Mouse (Mus musculus): ENCODE data around the gene Arid5b. TPM values are rescaled to one million over a fixed set of nuclear protein-coding genes. Genes with fewer than 3 reads are reported as not detected.
A peak's percentile ranks its signal among the peaks of the same experiment; 100 is the strongest.

The Arid5b gene
- polyA plus RNA-seq, 1 experiment from 2014 or later: 44.2 TPM

- no peak for ATAC-seq (ENCODE audit: low FRiP score, low read depth)
- Histone ChIP-seq H3K9ac (no peak overlapping the region), H3K4me1 (peaks cover 36% of the 10 kb centered on the region), H3K27ac (no peak overlapping the region), H3K36me3 (peaks cover 42% of the 10 kb centered on the region), H3K27me3 (no peaks in the 10 kb centered on the region), H3K9me3 (no peaks in the 10 kb centered on the region), H3K4me3 (no peak overlapping the region), H3K4me2 (replicated peaks) (no peak overlapping the region)
- 91% methylated on average over 4 of the region's 4 CpGs for WGBS
These were observed 155.1 kb downstream of the Arid5b start for GRCm38 (mm10) chr10:68123446-68123845.

- H3K27me3 ChIP-seq: no peaks in the 10 kb centered on the region
- H3K36me3 ChIP-seq: peaks cover 56% of the 10 kb centered on the region
- no peak overlapping the region for H3K4me2 ChIP-seq (replicated peaks)
- H3K4me3 ChIP-seq: no peak overlapping the region
- WGBS: 81% methylated on average over 4 of the region's 4 CpGs
- no peaks in the 10 kb centered on the region for H3K9me3 ChIP-seq
- no peak overlapping the region for H3K27ac ChIP-seq
- no peak overlapping the region for H3K9ac ChIP-seq
- H3K4me1 ChIP-seq: peaks cover 21% of the 10 kb centered on the region
- no peak for ATAC-seq (ENCODE audit: low FRiP score, low read depth)
These were observed 156.6 kb downstream of the Arid5b start for GRCm38 (mm10) chr10:68121960-68122359.

- no peaks in the 10 kb centered on the region for H3K27me3 ChIP-seq
- H3K9me3 ChIP-seq: no peaks in the 10 kb centered on the region
- H3K36me3 ChIP-seq: peaks cover 60% of the 10 kb centered on the region
- no peak overlapping the region for H3K9ac ChIP-seq
- H3K4me2 ChIP-seq (replicated peaks): no peak overlapping the region
- H3K4me1 ChIP-seq: peaks cover 15% of the 10 kb centered on the region
- no peak overlapping the region for H3K4me3 ChIP-seq
- no peak for ATAC-seq (ENCODE audit: low FRiP score, low read depth)
- no peak overlapping the region for H3K27ac ChIP-seq
- WGBS: 69% methylated on average over 2 of the region's 2 CpGs
These were observed 157.3 kb downstream of the Arid5b start for GRCm38 (mm10) chr10:68121251-68121650.

DNA sequence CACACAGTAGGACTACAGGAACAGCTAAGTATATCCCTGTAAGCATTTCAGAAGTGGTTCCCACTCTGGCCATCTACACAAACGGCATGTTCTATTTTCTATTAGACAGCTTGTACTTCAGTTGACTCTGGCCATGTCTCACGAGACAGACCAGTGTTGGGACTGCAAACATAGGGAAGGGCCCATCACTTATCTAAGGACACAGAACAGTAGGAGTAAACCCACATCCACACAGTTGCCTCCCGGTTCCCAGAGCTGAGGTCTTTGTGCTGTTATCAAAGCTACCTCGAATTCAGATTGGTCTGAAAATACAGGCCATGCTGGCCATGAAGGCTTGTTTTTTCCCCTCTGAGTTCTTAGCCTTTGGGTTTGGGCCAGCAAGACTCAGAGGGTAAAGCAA is 158.5 kb downstream of the Arid5b start:
- H3K9me3 ChIP-seq: no peaks in the 10 kb centered on the region
- H3K27me3 ChIP-seq: no peaks in the 10 kb centered on the region
- no peak for ATAC-seq (ENCODE audit: low FRiP score, low read depth)
- H3K27ac ChIP-seq: no peak overlapping the region
- peaks cover 3% of the 10 kb centered on the region; the same call in 1 of the 2 replicates for H3K4me1 ChIP-seq
- H3K4me3 ChIP-seq: no peak overlapping the region
- 90% methylated on average over 4 of the region's 4 CpGs for WGBS
- H3K4me2 ChIP-seq (replicated peaks): no peak overlapping the region
- no peak overlapping the region for H3K9ac ChIP-seq
- H3K36me3 ChIP-seq: peaks cover 72% of the 10 kb centered on the region

- no peak overlapping the region for H3K4me2 ChIP-seq (replicated peaks)
- no peak overlapping the region for H3K4me3 ChIP-seq
- H3K27ac ChIP-seq: no peak overlapping the region
- no peak overlapping the region for H3K9ac ChIP-seq
- ATAC-seq (ENCODE audit: low FRiP score, low read depth): no peak
- 84% methylated on average over 6 of the region's 6 CpGs for WGBS
- peaks cover 75% of the 10 kb centered on the region for H3K36me3 ChIP-seq
- H3K4me1 ChIP-seq: no peaks in the 10 kb centered on the region
- H3K9me3 ChIP-seq: no peaks in the 10 kb centered on the region
- no peaks in the 10 kb centered on the region for H3K27me3 ChIP-seq
These were observed 159.3 kb downstream of the Arid5b start for GRCm38 (mm10) chr10:68119285-68119684.

DNA sequence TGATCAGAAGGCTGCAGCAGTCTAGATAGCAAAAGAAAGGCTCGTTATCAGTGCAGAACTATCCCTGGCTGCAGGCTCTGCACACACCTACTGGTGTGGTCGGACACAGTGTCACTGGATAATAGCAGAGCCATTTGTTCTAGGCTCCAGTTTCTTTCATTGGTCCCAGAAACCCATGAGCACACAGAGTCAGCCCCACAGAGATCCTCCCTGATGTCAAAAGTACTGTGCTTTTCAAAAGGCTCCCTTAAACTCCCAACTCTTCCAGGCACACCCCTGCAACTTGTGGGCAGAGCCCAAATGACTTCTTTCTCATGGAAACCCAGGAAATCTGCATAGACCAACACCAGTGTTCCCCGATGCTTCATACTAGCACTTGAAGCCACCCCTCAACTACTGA is 163.6 kb downstream of the Arid5b start:
- no peak overlapping the region for H3K9ac ChIP-seq
- WGBS: 90% methylated on average over 3 of the region's 3 CpGs
- no peak overlapping the region for H3K4me3 ChIP-seq
- no peaks in the 10 kb centered on the region for H3K27me3 ChIP-seq
- no peaks in the 10 kb centered on the region for H3K9me3 ChIP-seq
- ATAC-seq (ENCODE audit: low FRiP score, low read depth): no peak
- H3K36me3 ChIP-seq: peaks cover 46% of the 10 kb centered on the region
- no peak overlapping the region for H3K27ac ChIP-seq
- H3K4me1 ChIP-seq: peaks cover 25% of the 10 kb centered on the region
- H3K4me2 ChIP-seq (replicated peaks): no peak overlapping the region

GRCm38 (mm10) chr10:68113645-68114044 is 164.9 kb downstream of the Arid5b start:
- Histone ChIP-seq H3K4me2 (replicated peaks) (peak overlapping the region; percentile 41), H3K4me1 (peaks cover 25% of the 10 kb centered on the region), H3K36me3 (peaks cover 51% of the 10 kb centered on the region), H3K27ac (peak overlapping the region; percentile 55; the same call in 1 of the 2 replicates), H3K4me3 (no peak overlapping the region), H3K9ac (no peak overlapping the region), H3K9me3 (no peaks in the 10 kb centered on the region), H3K27me3 (no peaks in the 10 kb centered on the region)
- ATAC-seq (ENCODE audit: low FRiP score, low read depth): no peak
- WGBS: 78% methylated on average over 5 of the region's 5 CpGs

- Histone ChIP-seq H3K9me3 (no peaks in the 10 kb centered on the region), H3K4me3 (no peak overlapping the region), H3K4me1 (peaks cover 25% of the 10 kb centered on the region), H3K9ac (no peak overlapping the region), H3K27ac (no peak overlapping the region), H3K27me3 (no peaks in the 10 kb centered on the region), H3K36me3 (peaks cover 52% of the 10 kb centered on the region), H3K4me2 (replicated peaks) (peak overlapping the region; percentile 41)
- WGBS: 20% methylated on average over 8 of the region's 8 CpGs
- peak; percentile 60; the same call in 1 of the 2 replicates for ATAC-seq (ENCODE audit: low FRiP score, low read depth)
These were observed 165.6 kb downstream of the Arid5b start for GRCm38 (mm10) chr10:68112983-68113382.

- no peaks in the 10 kb centered on the region for H3K9me3 ChIP-seq
- no peaks in the 10 kb centered on the region for H3K27me3 ChIP-seq
- peaks cover 44% of the 10 kb centered on the region for H3K4me1 ChIP-seq
- peaks cover 35% of the 10 kb centered on the region for H3K36me3 ChIP-seq
- no peak overlapping the region for H3K9ac ChIP-seq
- H3K27ac ChIP-seq: no peak overlapping the region
- H3K4me2 ChIP-seq (replicated peaks): no peak overlapping the region
- H3K4me3 ChIP-seq: no peak overlapping the region
- ATAC-seq (ENCODE audit: low FRiP score, low read depth): no peak
- WGBS: 73% methylated on average over 5 of the region's 5 CpGs
These were observed 167.9 kb downstream of the Arid5b start for GRCm38 (mm10) chr10:68110607-68111006.

DNA sequence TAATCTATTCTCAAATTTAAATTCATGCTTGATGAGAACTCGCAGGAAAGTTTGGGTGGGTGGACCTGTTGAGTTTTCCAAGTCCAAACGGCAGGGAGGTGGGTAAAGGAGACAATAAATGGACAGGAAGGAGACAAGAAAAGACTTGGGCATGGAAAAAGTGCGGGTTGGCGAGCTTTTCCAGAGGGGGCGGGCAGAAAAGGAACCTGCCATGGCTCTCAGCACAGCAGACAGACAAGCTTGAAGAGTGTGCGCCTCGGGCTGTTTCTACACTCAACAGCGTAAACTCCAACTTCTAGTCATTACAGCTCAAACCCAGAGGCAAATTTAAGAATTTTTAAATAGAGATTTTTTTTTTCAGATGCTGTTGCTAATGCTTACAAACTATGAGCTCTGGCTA is 168.4 kb downstream of the Arid5b start:
- peaks cover 31% of the 10 kb centered on the region for H3K36me3 ChIP-seq
- no peak overlapping the region for H3K9ac ChIP-seq
- H3K27me3 ChIP-seq: no peaks in the 10 kb centered on the region
- no peak overlapping the region for H3K27ac ChIP-seq
- no peak for ATAC-seq (ENCODE audit: low FRiP score, low read depth)
- H3K4me2 ChIP-seq (replicated peaks): no peak overlapping the region
- WGBS: 79% methylated on average over 8 of the region's 8 CpGs
- H3K4me1 ChIP-seq: peaks cover 48% of the 10 kb centered on the region
- H3K9me3 ChIP-seq: no peaks in the 10 kb centered on the region
- no peak overlapping the region for H3K4me3 ChIP-seq

GRCm38 (mm10) chr10:68109651-68110050 is 168.9 kb downstream of the Arid5b start:
- H3K36me3 ChIP-seq: peaks cover 26% of the 10 kb centered on the region
- no peak overlapping the region for H3K4me2 ChIP-seq (replicated peaks)
- no peak overlapping the region for H3K9ac ChIP-seq
- no peak overlapping the region for H3K4me3 ChIP-seq
- peaks cover 54% of the 10 kb centered on the region for H3K4me1 ChIP-seq
- ATAC-seq (ENCODE audit: low FRiP score, low read depth): no peak
- H3K27ac ChIP-seq: no peak overlapping the region
- WGBS: 85% methylated on average over 1 of the region's 1 CpGs
- no peaks in the 10 kb centered on the region for H3K27me3 ChIP-seq
- H3K9me3 ChIP-seq: no peaks in the 10 kb centered on the region

GRCm38 (mm10) chr10:68107716-68108115 is 170.8 kb downstream of the Arid5b start:
- Histone ChIP-seq H3K4me3 (no peak overlapping the region), H3K36me3 (peaks cover 22% of the 10 kb centered on the region), H3K4me1 (peaks cover 53% of the 10 kb centered on the region), H3K9me3 (no peaks in the 10 kb centered on the region), H3K9ac (no peak overlapping the region), H3K27ac (no peak overlapping the region; the same call in 1 of the 2 replicates), H3K27me3 (no peaks in the 10 kb centered on the region), H3K4me2 (replicated peaks) (no peak overlapping the region)
- 87% methylated on average over 6 of the region's 6 CpGs for WGBS
- ATAC-seq (ENCODE audit: low FRiP score, low read depth): no peak

GRCm38 (mm10) chr10:68106351-68106950 is 172.1 kb downstream of the Arid5b start:
- no peaks in the 10 kb centered on the region for H3K27me3 ChIP-seq
- 65% methylated on average over 9 of the region's 9 CpGs for whole genome bisulfite sequencing
- no peak overlapping the region for H3K4me3 ChIP-seq
- H3K9ac ChIP-seq: no peak overlapping the region
- H3K4me1 ChIP-seq: peaks cover 51% of the 10 kb centered on the region
- no peak for ATAC-seq (ENCODE audit: low FRiP score, low read depth)
- no peak overlapping the region for H3K4me2 ChIP-seq (replicated peaks)
- peaks cover 30% of the 10 kb centered on the region for H3K36me3 ChIP-seq
- H3K27ac ChIP-seq: no peak overlapping the region
- H3K9me3 ChIP-seq: no peaks in the 10 kb centered on the region

Measured in limb, embryonic 13.5 days (tissue).